Mouse (Mus musculus) A20 (cell line): ENCODE results near the gene Pdcd1.
A peak's percentile ranks its signal among the peaks of the same experiment; 100 is the strongest.
"Not testable (repeated sequence)": the region's sequence is repeated elsewhere in the genome, so short reads cannot be mapped to it uniquely, and the experiment has no call there.

Experiments used
- DNase-seq: peaks from one replicate; pipeline ENCODE4 v3.0.0-alpha.2; 2011; ENCODE audit warnings: low read depth, low spot score

Pdcd1 gene

GRCm38 (mm10) chr1:94028741-94029140, 23.6 kb downstream of the Pdcd1 start:
- DNase-seq: no peak

- DNase-seq: no peak
Observed at GRCm38 (mm10) chr1:94027506-94028108, 24.7 kb downstream of the Pdcd1 start.

- DNase-seq: no peak
Observed at GRCm38 (mm10) chr1:94020151-94020550, 32.2 kb downstream of the Pdcd1 start, which contains the start of gene Neu4. Gene Neu4 (plus strand): TSS chr1:94020451.

- peak; percentile 14 for DNase-seq
Observed at GRCm38 (mm10) chr1:94011643-94012042, 40.7 kb downstream of the Pdcd1 start.

- not testable (repeated sequence) for DNase-seq
Observed at GRCm38 (mm10) chr1:94008826-94009225, 43.5 kb downstream of the Pdcd1 start.

GRCm38 (mm10) chr1:94005954-94006506, 46.3 kb downstream of the Pdcd1 start:
- not testable (repeated sequence) for DNase-seq

- DNase-seq: no peak
Observed at GRCm38 (mm10) chr1:94001023-94001422, 51.3 kb downstream of the Pdcd1 start.

GRCm38 (mm10) chr1:93991491-93991890, 60.9 kb downstream of the Pdcd1 start:
- not testable (repeated sequence) for DNase-seq

GRCm38 (mm10) chr1:93991068-93991467, 61.3 kb downstream of the Pdcd1 start:
- not testable (repeated sequence) for DNase-seq

GRCm38 (mm10) chr1:93990209-93990608, 62.1 kb downstream of the Pdcd1 start, which contains the start of gene Gal3st2c:
Gene Gal3st2c (plus strand): TSS chr1:93990509.
- DNase-seq: not testable (repeated sequence)

- DNase-seq: no peak
Observed at GRCm38 (mm10) chr1:93988786-93989185, 63.6 kb downstream of the Pdcd1 start.
